Mouse (Mus musculus) neural tube, embryonic 15.5 days (tissue): ENCODE results near the gene Pfn1. TPM values are rescaled to one million over a fixed set of nuclear protein-coding genes. Genes with fewer than 3 reads are reported as not detected.

Experiments used
- ATAC-seq: fragments of 200-750 bp; cut with Nextera tagmentation; 2 replicates; pipeline ENCODE4 v1.8.0; 2017; ENCODE audit warnings: mild to moderate bottlenecking, moderate TSS enrichment, moderate library complexity; ENCODE audit not compliant: low FRiP score
- H3K27ac ChIP-seq: fragments of 300-500 bp; sonication (generic); replicated peaks from 2 replicates; pipeline ENCODE4 v1.5.1; 2015; ENCODE audit warnings: mild to moderate bottlenecking, inconsistent platforms
- H3K27me3 ChIP-seq: fragments of 300-500 bp; sonication (generic); replicated peaks from 2 replicates; pipeline ENCODE4 v1.6.1; 2015; ENCODE audit warnings: inconsistent platforms
- H3K36me3 ChIP-seq: fragments of 300-500 bp; sonication (generic); 2 replicates; pipeline ENCODE4 v1.6.1; 2015; ENCODE audit warnings: inconsistent platforms
- H3K4me1 ChIP-seq: fragments of 300-500 bp; sonication (generic); 2 replicates; pipeline ENCODE4 v1.6.1; 2015; ENCODE audit warnings: inconsistent platforms
- H3K4me2 ChIP-seq: fragments of 300-500 bp; sonication (generic); 2 replicates; pipeline ENCODE4 v1.6.1; 2015; ENCODE audit warnings: inconsistent platforms, mild to moderate bottlenecking, moderate library complexity
- H3K4me3 ChIP-seq: fragments of 300-500 bp; sonication (generic); replicated peaks from 2 replicates; pipeline ENCODE4 v1.5.1; 2015; ENCODE audit warnings: mild to moderate bottlenecking, inconsistent platforms
- H3K9ac ChIP-seq: fragments of 300-500 bp; sonication (generic); replicated peaks from 2 replicates; pipeline ENCODE4 v1.6.1; 2015; ENCODE audit warnings: mild to moderate bottlenecking, inconsistent platforms
- H3K9me3 ChIP-seq: fragments of 300-500 bp; sonication (generic); replicated peaks from 2 replicates; pipeline ENCODE4 v1.6.1; 2016; ENCODE audit warnings: inconsistent platforms
- WGBS: fragments of 180-500 bp; shearing (Covaris S2); methylation state at CpG from one replicate; pipeline ENCODE4 v1.1.7; 2015; ENCODE audit warnings: mixed read lengths; 5-methylcytosine and 5-hydroxymethylcytosine counted together
- polyA plus RNA-seq: library from polyadenylated mRNA; unstranded; fragments of >200 nt; fragmentation: Nextera tagmentation; extraction: Ambion mirVana; gene quantifications from 2 replicates; pipeline ENCODE4 v1.2.1, GENCODE M21; 2015

The Pfn1 gene
- polyA plus RNA-seq, 1 experiment from 2014 or later, result 679 TPM

GRCm38 (mm10) chr11:70660571-70660970 lies 6.1 kb upstream of the Pfn1 start:
- ATAC-seq, result no peak
- Histone ChIP-seq H3K9ac (no peak overlapping the region), H3K36me3 (peaks cover 33% of the 10 kb centered on the region)

GRCm38 (mm10) chr11:70658942-70659341 lies 4.5 kb upstream of the Pfn1 start:
- no peak overlapping the region for H3K4me3 ChIP-seq
- H3K9me3 ChIP-seq, result no peaks in the 10 kb centered on the region
- WGBS, result 90% methylated on average over 8 of the region's 8 CpGs

More at GRCm38 (mm10) chr11:70660571-70660970, 6.1 kb upstream of the Pfn1 start:
- Histone ChIP-seq H3K4me1 (peaks cover 16% of the 10 kb centered on the region), H3K4me3 (no peak overlapping the region), H3K4me2 (no peak overlapping the region), H3K27ac (no peak overlapping the region), H3K9me3 (no peaks in the 10 kb centered on the region), H3K27me3 (no peaks in the 10 kb centered on the region)
- WGBS, result 90% methylated on average over 8 of the region's 8 CpGs

GRCm38 (mm10) chr11:70658521-70658920 lies 4.1 kb upstream of the Pfn1 start:
- no peak for ATAC-seq
- H3K27ac ChIP-seq, result no peak overlapping the region
- no peak overlapping the region for H3K9ac ChIP-seq
- no peaks in the 10 kb centered on the region for H3K27me3 ChIP-seq
- H3K4me3 ChIP-seq, result no peak overlapping the region
- H3K4me1 ChIP-seq, result peaks cover 22% of the 10 kb centered on the region
- H3K9me3 ChIP-seq, result no peaks in the 10 kb centered on the region
- peaks cover 15% of the 10 kb centered on the region for H3K36me3 ChIP-seq
- 87% methylated on average over 5 of the region's 5 CpGs for WGBS
- no peak overlapping the region for H3K4me2 ChIP-seq

More at GRCm38 (mm10) chr11:70658942-70659341, 4.5 kb upstream of the Pfn1 start:
- Histone ChIP-seq H3K36me3 (peaks cover 20% of the 10 kb centered on the region), H3K27me3 (no peaks in the 10 kb centered on the region), H3K27ac (no peak overlapping the region), H3K9ac (no peak overlapping the region), H3K4me1 (peaks cover 22% of the 10 kb centered on the region), H3K4me2 (no peak overlapping the region)
- ATAC-seq, result no peak

GRCm38 (mm10) chr11:70657991-70658390 lies 3.5 kb upstream of the Pfn1 start:
- Histone ChIP-seq H3K9me3 (no peaks in the 10 kb centered on the region), H3K27ac (no peak overlapping the region), H3K4me1 (peaks cover 27% of the 10 kb centered on the region), H3K9ac (no peak overlapping the region), H3K4me2 (no peak overlapping the region), H3K27me3 (no peaks in the 10 kb centered on the region), H3K36me3 (peaks cover 10% of the 10 kb centered on the region), H3K4me3 (no peak overlapping the region)
- WGBS, result 72% methylated on average over 9 of the region's 9 CpGs
- no peak for ATAC-seq

GRCm38 (mm10) chr11:70657573-70657972 lies 3.1 kb upstream of the Pfn1 start:
- Histone ChIP-seq H3K27me3 (no peaks in the 10 kb centered on the region), H3K36me3 (peaks cover 6% of the 10 kb centered on the region), H3K4me2 (no peak overlapping the region), H3K4me3 (no peak overlapping the region), H3K27ac (no peak overlapping the region), H3K9ac (no peak overlapping the region), H3K4me1 (peaks cover 32% of the 10 kb centered on the region), H3K9me3 (no peaks in the 10 kb centered on the region)
- WGBS, result 58% methylated on average over 6 of the region's 6 CpGs
- no peak for ATAC-seq

- Histone ChIP-seq H3K27me3 (no peaks in the 10 kb centered on the region), H3K4me2 (peak within 1 kb of the TSS; percentile 91), H3K36me3 (peaks cover 2% of the 10 kb centered on the region; the same call in 1 of the 2 replicates), H3K9ac (peak within 1 kb of the TSS; percentile 86), H3K9me3 (no peaks in the 10 kb centered on the region), H3K4me3 (peak within 1 kb of the TSS; percentile 69), H3K4me1 (peaks cover 38% of the 10 kb centered on the region), H3K27ac (peak within 1 kb of the TSS; percentile 95)
- WGBS, result 12% methylated on average over 3 of the region's 3 CpGs
- ATAC-seq, result no peak
These were observed 2.5 kb upstream of the Pfn1 start, which contains the start of gene Eno3 for GRCm38 (mm10) chr11:70656964-70657363. Gene Eno3 (plus strand): TSS chr11:70657202.

GRCm38 (mm10) chr11:70656456-70656927 lies 2.0 kb upstream of the Pfn1 start:
- 6% methylated on average over 16 of the region's 16 CpGs for WGBS
- Histone ChIP-seq H3K4me1 (peaks cover 42% of the 10 kb centered on the region), H3K27me3 (no peaks in the 10 kb centered on the region), H3K4me2 (peak overlapping the region; percentile 91), H3K36me3 (peaks cover 5% of the 10 kb centered on the region), H3K4me3 (peak overlapping the region; percentile 69), H3K27ac (peak overlapping the region; percentile 95), H3K9ac (peak overlapping the region; percentile 86), H3K9me3 (no peaks in the 10 kb centered on the region)
- no peak for ATAC-seq

- no peaks in the 10 kb centered on the region for H3K27me3 ChIP-seq
- no peaks in the 10 kb centered on the region for H3K9me3 ChIP-seq
- H3K9ac ChIP-seq, result peak overlapping the region; percentile 86
- H3K4me1 ChIP-seq, result peaks cover 49% of the 10 kb centered on the region
- peak overlapping the region; percentile 95 for H3K27ac ChIP-seq
- WGBS, result under 1% methylated on average over 61 of the region's 61 CpGs
- ATAC-seq, result no peak
- peak overlapping the region; percentile 91 for H3K4me2 ChIP-seq
- peak overlapping the region; percentile 69 for H3K4me3 ChIP-seq
- peaks cover 12% of the 10 kb centered on the region for H3K36me3 ChIP-seq
These were observed 1.4 kb upstream of the Pfn1 start for GRCm38 (mm10) chr11:70655571-70656455.

GRCm38 (mm10) chr11:70654923-70655570 lies 603 bp upstream of the Pfn1 start:
- Histone ChIP-seq H3K36me3 (peaks cover 20% of the 10 kb centered on the region), H3K4me3 (peak overlapping the region; percentile 69), H3K4me2 (peak overlapping the region; percentile 91), H3K4me1 (peaks cover 54% of the 10 kb centered on the region), H3K9me3 (no peaks in the 10 kb centered on the region), H3K9ac (peak overlapping the region; percentile 86), H3K27me3 (no peaks in the 10 kb centered on the region), H3K27ac (peak overlapping the region; percentile 95)
- under 1% methylated on average over 48 of the region's 48 CpGs for WGBS
- peak; percentile 65 for ATAC-seq

- Histone ChIP-seq H3K36me3 (peaks cover 35% of the 10 kb centered on the region), H3K4me3 (peak overlapping the region; percentile 69), H3K27ac (peak overlapping the region; percentile 95), H3K9me3 (no peaks in the 10 kb centered on the region), H3K27me3 (no peaks in the 10 kb centered on the region), H3K4me2 (peak overlapping the region; percentile 91), H3K4me1 (peaks cover 68% of the 10 kb centered on the region), H3K9ac (peak overlapping the region; percentile 86)
- 1% methylated on average over 56 of the region's 63 CpGs for WGBS
- ATAC-seq, result peak; percentile 67
These were observed 873 bp downstream of the Pfn1 start for GRCm38 (mm10) chr11:70653345-70654197.

- peak overlapping the region; percentile 91 for H3K4me2 ChIP-seq
- ATAC-seq, result no peak
- peak overlapping the region; percentile 69 for H3K4me3 ChIP-seq
- no peaks in the 10 kb centered on the region for H3K27me3 ChIP-seq
- H3K27ac ChIP-seq, result peak overlapping the region; percentile 95
- H3K36me3 ChIP-seq, result peaks cover 35% of the 10 kb centered on the region
- peaks cover 74% of the 10 kb centered on the region for H3K4me1 ChIP-seq
- H3K9me3 ChIP-seq, result no peaks in the 10 kb centered on the region
- 64% methylated on average over 6 of the region's 6 CpGs for WGBS
- peak overlapping the region; percentile 86 for H3K9ac ChIP-seq
These were observed 1.5 kb downstream of the Pfn1 start for GRCm38 (mm10) chr11:70652884-70653344.
